Mouse (Mus musculus) liver, adult 2 months (tissue): Measurements from ENCODE around the gene Scnn1g.

ENCODE experiments used
- CTCF ChIP-seq: fragments of 200-500 bp; IDR thresholded peaks from 2 replicates; pipeline ENCODE4 v1.5.1; 2011; ENCODE audit warnings: low read depth, low read length, control low read depth
- POLR2A ChIP-seq: fragments of 200-500 bp; IDR thresholded peaks from 2 replicates; pipeline ENCODE4 v1.6.1; 2011; ENCODE audit warnings: low read length, control low read depth; ENCODE audit not compliant: insufficient read depth; ENCODE audit errors: extremely low read depth

GRCm38 (mm10) chr7:121730225-121730624, 4.1 kb upstream of the Scnn1g start:
- TF ChIP-seq CTCF (0 out of 2 replicates have a peak, but pooled peaks have one; percentile 17), POLR2A (no peak)
